Mouse (Mus musculus): Measurements from ENCODE around the gene Pxdn. TPM values are rescaled to one million over a fixed set of nuclear protein-coding genes. Genes with fewer than 3 reads are reported as not detected.

The Pxdn gene
- total and polyA plus RNA-seq, 3 experiments, result 0.04 to 0.21 (median 0.14) TPM

- Histone ChIP-seq H3K4me3 (replicated peaks in 1 of 3; ENCODE audit: low read depth in 2 of 3, low read length in 2 of 3, poor library complexity in 1 of 3) (no peak overlapping the region), H3K4me1 (ENCODE audit: control insufficient read depth in 1 of 2, insufficient read depth in 2 of 2) (no peaks in the 10 kb centered on the region), H3K36me3 (replicated peaks in 1 of 2; ENCODE audit: control insufficient read depth in 1 of 2, insufficient read depth in 1 of 2, low read length in 1 of 2) (no peaks in the 10 kb centered on the region), H3K4me2 (ENCODE audit: insufficient read depth, low read depth, poor library complexity, severe bottlenecking) (no peak overlapping the region), H3K27me3 (replicated peaks) (no peaks in the 10 kb centered on the region), H3K27ac (ENCODE audit: insufficient read depth, low read depth) (no peak overlapping the region), H3K9me3 (replicated peaks; ENCODE audit: low read length) (no peaks in the 10 kb centered on the region), H3K79me2 (replicated peaks; ENCODE audit: control insufficient read depth, extremely low read depth, insufficient read depth, poor library complexity, severe bottlenecking) (no peaks in the 10 kb centered on the region), H3K9ac (ENCODE audit: insufficient read depth, low read depth) (no peak overlapping the region)
- in situ Hi-C loops (cut with MboI; ENCODE audit: low pct_ligation_motif_present, low pct_unique_long_range_greater_than_20kb, low sequenced_read_pairs), result no loop called here
- dilution Hi-C loops (cut with MboI; ENCODE audit: extremely low pct_ligation_motif_present, extremely low pct_unique_long_range_greater_than_20kb, low sequenced_read_pairs), result no loop called here
- DNase-seq (ENCODE audit: extremely low read depth), result no peak
- TF ChIP-seq MEF2A (IDR thresholded peaks at IDR 0.05; ENCODE audit: borderline replicate concordance, low read depth, low read length) (no peak), POLR2A (IDR thresholded peaks at IDR 0.05; ENCODE audit: low read depth, low read length) (no peak), EP300 (IDR thresholded peaks at IDR 0.05; ENCODE audit: low read length) (no peak), MAZ (IDR thresholded peaks at IDR 0.05; ENCODE audit: low read depth, low read length) (no peak), MXI1 (IDR thresholded peaks at IDR 0.05; ENCODE audit: low read depth, low read length) (no peak), JUND (conservative IDR thresholded peaks at IDR 0.05; ENCODE audit: low read depth, low read length) (no peak), HCFC1 (IDR thresholded peaks at IDR 0.05; ENCODE audit: low read depth, low read length) (no peak), POLR2AphosphoS2 (IDR thresholded peaks at IDR 0.05; ENCODE audit: low read depth, low read length) (no peak), ZKSCAN1 (IDR thresholded peaks at IDR 0.05; ENCODE audit: borderline replicate concordance, low read depth, low read length) (no peak), USF2 (conservative IDR thresholded peaks at IDR 0.05; ENCODE audit: low read depth, low read length) (no peak), PAX5 (IDR thresholded peaks at IDR 0.05; ENCODE audit: low read length) (no peak), TCF12 (IDR thresholded peaks at IDR 0.05; ENCODE audit: low read depth, low read length) (no peak), ZNF384 (IDR thresholded peaks at IDR 0.05; ENCODE audit: low read depth, low read length) (no peak)
Observed at GRCm38 (mm10) chr12:30004365-30004723, 66.9 kb downstream of the Pxdn start.

- Histone ChIP-seq H3K27me3 (replicated peaks) (no peaks in the 10 kb centered on the region), H3K9ac (ENCODE audit: insufficient read depth, low read depth) (no peak overlapping the region), H3K4me1 (ENCODE audit: control insufficient read depth in 1 of 2, insufficient read depth in 2 of 2) (no peaks in the 10 kb centered on the region), H3K79me2 (replicated peaks; ENCODE audit: control insufficient read depth, extremely low read depth, insufficient read depth, poor library complexity, severe bottlenecking) (no peaks in the 10 kb centered on the region), H3K27ac (ENCODE audit: insufficient read depth, low read depth) (no peak overlapping the region), H3K4me2 (ENCODE audit: insufficient read depth, low read depth, poor library complexity, severe bottlenecking) (no peak overlapping the region), H3K4me3 (replicated peaks in 1 of 3; ENCODE audit: low read depth in 2 of 3, low read length in 2 of 3, poor library complexity in 1 of 3) (no peak overlapping the region), H3K36me3 (replicated peaks in 1 of 2; ENCODE audit: control insufficient read depth in 1 of 2, insufficient read depth in 1 of 2, low read length in 1 of 2) (no peaks in the 10 kb centered on the region), H3K9me3 (replicated peaks; ENCODE audit: low read length) (no peaks in the 10 kb centered on the region)
- in situ Hi-C loops (cut with MboI; ENCODE audit: low pct_ligation_motif_present, low pct_unique_long_range_greater_than_20kb, low sequenced_read_pairs) (no loop called here), dilution Hi-C loops (cut with MboI; ENCODE audit: extremely low pct_ligation_motif_present, extremely low pct_unique_long_range_greater_than_20kb, low sequenced_read_pairs) (no loop called here)
- no peak for DNase-seq (ENCODE audit: extremely low read depth)
- TF ChIP-seq USF2 (conservative IDR thresholded peaks at IDR 0.05; ENCODE audit: low read depth, low read length) (no peak), CTCF (conservative IDR thresholded peaks at IDR 0.05 in 1 of 2, IDR thresholded peaks at IDR 0.05 in 1 of 2; ENCODE audit: low read depth in 2 of 2, low read length in 2 of 2) (no peak), POLR2A (IDR thresholded peaks at IDR 0.05; ENCODE audit: low read depth, low read length) (no peak), GABPA (IDR thresholded peaks at IDR 0.05; ENCODE audit: insufficient replicate concordance, low read depth, low read length) (no peak), USF1 (IDR thresholded peaks at IDR 0.05; ENCODE audit: low read depth, low read length) (no peak), TBP (conservative IDR thresholded peaks at IDR 0.05; ENCODE audit: low read depth, low read length) (no peak), MEF2A (IDR thresholded peaks at IDR 0.05; ENCODE audit: borderline replicate concordance, low read depth, low read length) (no peak), MAZ (IDR thresholded peaks at IDR 0.05; ENCODE audit: low read depth, low read length) (no peak), E2F4 (IDR thresholded peaks at IDR 0.05; ENCODE audit: insufficient replicate concordance, low read depth, low read length) (no peak), ZC3H11A (IDR thresholded peaks at IDR 0.05; ENCODE audit: low read depth, low read length) (no peak), SMC3 (IDR thresholded peaks at IDR 0.05; ENCODE audit: low read depth, low read length) (no peak), MYC (IDR thresholded peaks at IDR 0.05; ENCODE audit: low read depth, low read length) (no peak), POLR2AphosphoS2 (IDR thresholded peaks at IDR 0.05; ENCODE audit: low read depth, low read length) (no peak), IRF4 (IDR thresholded peaks at IDR 0.05; ENCODE audit: low read depth, low read length) (no peak), JUND (conservative IDR thresholded peaks at IDR 0.05; ENCODE audit: low read depth, low read length) (no peak), ETS1 (conservative IDR thresholded peaks at IDR 0.05; ENCODE audit: low read depth, low read length) (no peak), MXI1 (IDR thresholded peaks at IDR 0.05; ENCODE audit: low read depth, low read length) (no peak), PAX5 (IDR thresholded peaks at IDR 0.05; ENCODE audit: low read length) (no peak)
Observed at GRCm38 (mm10) chr12:30006586-30006985, 69.2 kb downstream of the Pxdn start.

Data from CH12.LX (cell line).